Mouse (Mus musculus): ENCODE results near the gene Cep290. TPM values are rescaled to one million over a fixed set of nuclear protein-coding genes. Genes with fewer than 3 reads are reported as not detected.

Cep290 gene
- total and polyA plus RNA-seq, 2 experiments from 2014 or later, result 1.6 to 11.8 TPM

DNA sequence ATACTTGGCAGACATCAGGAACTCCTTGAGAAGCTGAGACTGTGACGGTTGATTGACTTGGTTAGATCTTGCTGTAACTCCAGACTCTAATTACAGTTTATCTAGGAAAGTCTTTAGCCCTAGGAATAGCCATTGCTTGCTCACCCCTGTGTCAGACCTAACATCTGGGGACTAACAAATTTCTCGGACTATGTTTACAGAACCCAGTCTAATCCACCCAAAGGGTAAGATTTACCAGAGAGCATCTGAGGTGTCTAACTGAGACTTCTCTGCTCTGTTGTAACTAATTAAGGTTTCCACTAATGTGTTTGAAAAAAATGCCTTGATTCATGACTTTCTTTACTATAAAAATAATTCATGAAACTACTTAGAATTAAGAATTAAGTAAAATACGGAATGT lies 135.1 kb downstream of the Cep290 start:
- Histone ChIP-seq H3K4me3 (ENCODE audit: low read depth, low read length) (no peak overlapping the region), H3K4me1 (ENCODE audit: control insufficient read depth, insufficient read depth) (no peaks in the 10 kb centered on the region), H3K4me2 (ENCODE audit: low read depth, low read length) (no peak overlapping the region), H3K36me3 (replicated peaks; ENCODE audit: control insufficient read depth, insufficient read depth, low read length) (no peaks in the 10 kb centered on the region), H3K9me3 (replicated peaks; ENCODE audit: control insufficient read depth, low read length) (no peaks in the 10 kb centered on the region), H3K9ac (replicated peaks; ENCODE audit: low read depth, low read length) (no peak overlapping the region), H3K27ac (ENCODE audit: low read depth) (no peak overlapping the region), H3K27me3 (ENCODE audit: control insufficient read depth, insufficient read depth, low read length) (no peaks in the 10 kb centered on the region)
- WGBS, result 62% methylated on average over 3 of the region's 3 CpGs
- TF ChIP-seq EP300 (IDR thresholded peaks at IDR 0.05; ENCODE audit: low read depth), result no peak
- no peak for TF ChIP-seq CTCF (IDR thresholded peaks at IDR 0.05; ENCODE audit: low read depth)
- ATAC-seq (ENCODE audit: insufficient read depth, low read depth) (no peak), DNase-seq (ENCODE audit: low spot score) (no peak)

Other genes with a start within 250 kb of the Cep290 start
- gene Gm4301, start 151.9 kb upstream of the Cep290 start, total RNA-seq (2014; rRNA removed; ENCODE audit: low replicate concordance), result not detected in 2 replicates
- not detected in 2 replicates for gene Gm4301, start 151.9 kb upstream of the Cep290 start, polyA plus RNA-seq (2015; fragmentation: Nextera tagmentation; extraction: Ambion mirVana)
- gene Gm4302, start 146.7 kb upstream of the Cep290 start, total RNA-seq (2014; rRNA removed; ENCODE audit: low replicate concordance), result not detected in 2 replicates
- not detected in 2 replicates for gene Gm4302, start 146.7 kb upstream of the Cep290 start, polyA plus RNA-seq (2015; fragmentation: Nextera tagmentation; extraction: Ambion mirVana)
- gene Gm4303, start 141.6 kb upstream of the Cep290 start, total RNA-seq (2014; rRNA removed; ENCODE audit: low replicate concordance), result not detected in 2 replicates
- not detected in 2 replicates for gene Gm4303, start 141.6 kb upstream of the Cep290 start, polyA plus RNA-seq (2015; fragmentation: Nextera tagmentation; extraction: Ambion mirVana)
- gene Gm4305, start 136.5 kb upstream of the Cep290 start, total RNA-seq (2014; rRNA removed; ENCODE audit: low replicate concordance), result not detected in 2 replicates
- not detected in 2 replicates for gene Gm4305, start 136.5 kb upstream of the Cep290 start, polyA plus RNA-seq (2015; fragmentation: Nextera tagmentation; extraction: Ambion mirVana)
- gene Gm4307, start 126.2 kb upstream of the Cep290 start, total RNA-seq (2014; rRNA removed; ENCODE audit: low replicate concordance), result not detected in 2 replicates
- gene Gm4307, start 126.2 kb upstream of the Cep290 start, polyA plus RNA-seq (2015; fragmentation: Nextera tagmentation; extraction: Ambion mirVana), result not detected in 2 replicates
- gene Gm4312, start 105.0 kb upstream of the Cep290 start, total RNA-seq (2014; rRNA removed; ENCODE audit: low replicate concordance), result not detected in 2 replicates
- gene Gm4312, start 105.0 kb upstream of the Cep290 start, polyA plus RNA-seq (2015; fragmentation: Nextera tagmentation; extraction: Ambion mirVana), result not detected in 2 replicates
- 10.1 and 19.4 TPM in 2 replicates for gene Tmtc3, start 208 bp upstream of the Cep290 start, total RNA-seq (2014; rRNA removed; ENCODE audit: low replicate concordance)
- 6.6 and 7.2 TPM in 2 replicates for gene Tmtc3, start 208 bp upstream of the Cep290 start, polyA plus RNA-seq (2015; fragmentation: Nextera tagmentation; extraction: Ambion mirVana)
- gene 4930430F08Rik, start 102.9 kb downstream of the Cep290 start, total RNA-seq (2014; rRNA removed; ENCODE audit: low replicate concordance), result 1.3 and 27.1 TPM in 2 replicates
- 5.1 and 5.7 TPM in 2 replicates for gene 4930430F08Rik, start 102.9 kb downstream of the Cep290 start, polyA plus RNA-seq (2015; fragmentation: Nextera tagmentation; extraction: Ambion mirVana)
- not detected in 2 replicates for gene 1700017N19Rik, start 102.9 kb downstream of the Cep290 start, total RNA-seq (2014; rRNA removed; ENCODE audit: low replicate concordance)
- gene 1700017N19Rik, start 102.9 kb downstream of the Cep290 start, polyA plus RNA-seq (2015; fragmentation: Nextera tagmentation; extraction: Ambion mirVana), result not detected in 2 replicates